Mouse (Mus musculus) forebrain, embryonic 15.5 days (tissue): Measurements from ENCODE around the gene Cela1. TPM values are rescaled to one million over a fixed set of nuclear protein-coding genes. Genes with fewer than 3 reads are reported as not detected.

Source experiments
- ATAC-seq: fragments of 200-750 bp; cut with Nextera tagmentation; replicated peaks from 2 replicates; pipeline ENCODE4 v1.8.0; 2017; ENCODE audit warnings: mild to moderate bottlenecking, moderate TSS enrichment, moderate library complexity
- H3K27ac ChIP-seq: fragments of 300-500 bp; sonication (generic); replicated peaks from 2 replicates; pipeline ENCODE4 v1.5.1; 2015; ENCODE audit warnings: mild to moderate bottlenecking, inconsistent platforms
- H3K27me3 ChIP-seq: fragments of 300-500 bp; sonication (generic); 2 replicates; pipeline ENCODE4 v1.6.1; 2015; ENCODE audit warnings: inconsistent platforms
- H3K36me3 ChIP-seq: fragments of 300-500 bp; sonication (generic); 2 replicates; pipeline ENCODE4 v1.6.1; 2015; ENCODE audit warnings: mild to moderate bottlenecking, inconsistent platforms
- H3K4me1 ChIP-seq: fragments of 300-500 bp; sonication (generic); 2 replicates; pipeline ENCODE4 v1.6.1; 2015; ENCODE audit warnings: inconsistent platforms
- H3K4me2 ChIP-seq: fragments of 300-500 bp; sonication (generic); replicated peaks from 2 replicates; pipeline ENCODE4 v1.6.1; 2015; ENCODE audit warnings: mild to moderate bottlenecking, inconsistent platforms
- H3K4me3 ChIP-seq: fragments of 300-500 bp; sonication (generic); 2 replicates; pipeline ENCODE4 v1.5.1; 2015; ENCODE audit warnings: mild to moderate bottlenecking, inconsistent platforms
- H3K9ac ChIP-seq: fragments of 300-500 bp; sonication (generic); replicated peaks from 2 replicates; pipeline ENCODE4 v1.6.1; 2015; ENCODE audit warnings: mild to moderate bottlenecking, inconsistent platforms
- H3K9me3 ChIP-seq: fragments of 300-500 bp; sonication (generic); 2 replicates; pipeline ENCODE4 v1.6.1; 2016; ENCODE audit warnings: inconsistent platforms
- WGBS: fragments of 180-500 bp; shearing (Covaris S2); methylation state at CpG from one replicate; pipeline ENCODE4 v1.1.7; 2015; ENCODE audit warnings: mixed read lengths; 5-methylcytosine and 5-hydroxymethylcytosine counted together
- microRNA-seq: library from miRNA; unstranded; fragments of <30 nt; microRNA quantifications from one replicate; pipeline ENCODE4, GENCODE M21; 2016
- polyA plus RNA-seq: library from polyadenylated mRNA; unstranded; fragments of >200 nt; fragmentation: Nextera tagmentation; extraction: Ambion mirVana; gene quantifications from 2 replicates; pipeline ENCODE4 v1.2.1, GENCODE M21; 2015

Cela1 gene
- polyA plus RNA-seq, 1 experiment from 2014 or later = 0.43 TPM

DNA sequence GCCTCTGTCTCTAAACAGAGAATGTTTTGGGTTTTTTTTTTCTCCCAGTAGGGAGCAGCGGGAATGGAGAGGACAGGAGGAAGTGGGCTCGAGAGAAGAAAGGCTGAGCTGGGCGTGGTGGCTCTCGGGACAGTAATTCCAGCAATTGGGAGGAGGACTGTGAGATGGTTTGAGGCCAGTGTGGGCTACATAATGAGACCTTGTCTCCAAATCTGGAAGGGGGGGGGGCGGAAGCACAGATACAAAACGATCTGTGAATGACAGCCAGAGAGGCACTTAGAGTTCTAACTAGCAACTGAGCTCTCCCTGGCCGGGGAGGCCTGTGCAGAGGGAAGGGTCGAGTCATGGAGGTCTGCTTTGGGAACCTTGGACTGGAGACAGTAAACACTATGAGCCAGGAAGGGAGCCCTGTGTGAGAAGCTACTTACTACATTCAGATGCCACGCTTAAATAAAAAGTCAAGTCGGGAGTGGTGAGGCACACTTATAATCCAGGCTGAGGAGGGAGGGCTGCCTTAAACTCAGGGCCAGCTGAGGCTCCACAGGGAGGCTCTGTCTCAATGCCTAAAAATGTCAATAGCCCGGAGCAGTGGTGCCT, 59.8 kb downstream of the Cela1 start:
- no peak overlapping the region for H3K27ac ChIP-seq
- ATAC-seq = no peak
- H3K36me3 ChIP-seq = no peaks in the 10 kb centered on the region
- WGBS = 4% methylated on average over 11 of the region's 11 CpGs
- H3K9me3 ChIP-seq = no peaks in the 10 kb centered on the region
- no peak overlapping the region for H3K4me2 ChIP-seq
- no peaks in the 10 kb centered on the region for H3K4me1 ChIP-seq
- no peak overlapping the region for H3K4me3 ChIP-seq
- H3K27me3 ChIP-seq = no peaks in the 10 kb centered on the region
- H3K9ac ChIP-seq = no peak overlapping the region

DNA sequence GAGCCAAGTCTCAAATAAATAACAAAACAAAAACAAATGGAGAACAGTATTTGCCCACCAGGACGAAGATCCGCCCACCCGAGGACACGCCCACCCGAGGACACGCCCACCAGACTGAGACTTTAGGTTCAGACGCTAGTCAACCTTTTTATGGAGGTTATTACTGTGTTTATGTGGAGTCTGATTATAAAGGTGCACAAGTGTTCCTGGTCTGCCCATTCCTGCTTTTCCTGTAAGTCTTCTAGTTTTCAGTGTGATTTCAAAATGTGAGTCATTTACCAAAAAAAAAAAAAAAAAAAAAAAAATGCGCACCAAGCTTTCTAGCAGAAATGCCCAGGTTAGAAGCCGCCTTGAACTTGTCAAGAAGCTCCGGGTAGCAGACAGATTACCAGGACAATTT, 60.4 kb downstream of the Cela1 start:
- WGBS = 18% methylated on average over 10 of the region's 10 CpGs
- H3K4me3 ChIP-seq = no peak overlapping the region
- no peak for ATAC-seq

DNA sequence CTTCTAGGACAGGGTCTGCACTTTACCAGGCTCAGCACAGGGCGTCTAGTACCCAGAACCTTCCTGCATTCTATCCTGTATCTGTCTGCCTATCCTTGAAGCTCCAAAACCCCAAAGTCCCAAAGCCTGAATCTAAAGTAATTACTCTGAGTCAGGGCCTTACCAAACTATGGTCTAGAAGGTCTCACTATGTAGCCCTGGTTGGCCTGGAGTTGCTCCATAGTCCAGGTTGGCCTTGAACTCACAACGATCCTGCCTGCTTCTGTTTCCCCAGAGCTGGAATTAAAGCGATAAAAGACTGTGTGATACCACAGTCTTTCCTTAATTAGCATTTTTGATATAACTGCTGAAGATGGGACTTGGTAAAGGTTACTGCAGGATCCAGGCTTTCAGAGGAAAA, 63.3 kb downstream of the Cela1 start:
- H3K27me3 ChIP-seq = no peaks in the 10 kb centered on the region
- H3K4me1 ChIP-seq = no peaks in the 10 kb centered on the region
- no peak overlapping the region for H3K9ac ChIP-seq
- no peak overlapping the region for H3K4me2 ChIP-seq
- no peaks in the 10 kb centered on the region for H3K9me3 ChIP-seq
- H3K36me3 ChIP-seq = peaks cover 16% of the 10 kb centered on the region
- 88% methylated on average over 3 of the region's 3 CpGs for WGBS
- H3K27ac ChIP-seq = no peak overlapping the region
- no peak overlapping the region for H3K4me3 ChIP-seq
- ATAC-seq = no peak

More for the DNA sequence above, 60.4 kb downstream of the Cela1 start:
- no peaks in the 10 kb centered on the region for H3K36me3 ChIP-seq
- H3K27me3 ChIP-seq = no peaks in the 10 kb centered on the region
- H3K4me1 ChIP-seq = no peaks in the 10 kb centered on the region
- H3K27ac ChIP-seq = no peak overlapping the region
- H3K9ac ChIP-seq = no peak overlapping the region
- no peak overlapping the region for H3K4me2 ChIP-seq
- H3K9me3 ChIP-seq = no peaks in the 10 kb centered on the region

Small RNAs within 50 kb of the gene (microRNA-seq; reads per million reads assigned to microRNA genes)
- not detected for gene Mir6961

Other genes starting within 250 kb of the Cela1 start
- gene Letmd1, start 218.9 kb downstream of the Cela1 start, polyA plus RNA-seq = 51.5 and 52.3 TPM in 2 replicates
- gene Csrnp2, start 192.4 kb downstream of the Cela1 start, polyA plus RNA-seq = 54.9 and 55.6 TPM in 2 replicates
- 30.0 and 33.6 TPM in 2 replicates for gene Tfcp2, start 135.9 kb downstream of the Cela1 start, polyA plus RNA-seq
- 50.4 and 51.3 TPM in 2 replicates for gene Pou6f1, start 87.9 kb downstream of the Cela1 start, polyA plus RNA-seq
- 155 and 161 TPM in 2 replicates for gene Dazap2, start 72.6 kb downstream of the Cela1 start, polyA plus RNA-seq
- gene Smagp, start 51.0 kb downstream of the Cela1 start, polyA plus RNA-seq = 1.8 and 2.5 TPM in 2 replicates
- gene Bin2, start 18.4 kb downstream of the Cela1 start, polyA plus RNA-seq = 1.2 and 2.0 TPM in 2 replicates
- gene Galnt6, start 41.5 kb upstream of the Cela1 start, polyA plus RNA-seq = 0.13 and 0.27 TPM in 2 replicates
- gene Slc4a8, start 73.8 kb upstream of the Cela1 start, polyA plus RNA-seq = 20.7 and 22.8 TPM in 2 replicates
- gene Scn8a, start 181.9 kb upstream of the Cela1 start, polyA plus RNA-seq = 20.3 and 20.4 TPM in 2 replicates